Mouse (Mus musculus) frontal cortex, postnatal 10 days (tissue): ENCODE results near the gene Srsf11.

Source experiments
- DNase-seq, 2 experiments: peaks; one replicate each; pipeline ENCODE4 v3.0.0; 2022; ENCODE audit warnings: low spot score in 2 of 2, mixed read lengths in 1 of 2

Gene Srsf11

GRCm38 (mm10) chr3:157979619-157980018 lies 56.8 kb downstream of the Srsf11 start:
- no peak for DNase-seq

GRCm38 (mm10) chr3:157973236-157973635 lies 63.2 kb downstream of the Srsf11 start:
- no peak for DNase-seq

- no peak for DNase-seq
These were observed 65.3 kb downstream of the Srsf11 start for GRCm38 (mm10) chr3:157971151-157971550.
